Mouse (Mus musculus): ENCODE measurements around the gene Pygo2.
A peak's percentile ranks its signal among the peaks of the same experiment; 100 is the strongest.

- TF ChIP-seq TCF12 (IDR thresholded peaks at IDR 0.05; ENCODE audit: low read depth, low read length) (peak; percentile 75; the same call in 1 of the 2 replicates), EP300 (IDR thresholded peaks at IDR 0.05; ENCODE audit: low read length) (no peak; the same call in 1 of the 2 replicates), MAFK (IDR thresholded peaks at IDR 0.05; ENCODE audit: insufficient replicate concordance, low read length) (no peak), MAZ (IDR thresholded peaks at IDR 0.05; ENCODE audit: low read depth, low read length) (peak; percentile 23; the same call in 1 of the 2 replicates)
Measured at GRCm38 (mm10) chr3:89394006-89394893, 35.8 kb upstream of the Pygo2 start, which contains the start of gene Zbtb7b.

Measured in CH12.LX (cell line).